Mouse (Mus musculus) ES-Bruce4 (cell line): ENCODE results near the gene Scnn1b.

ENCODE experiments used
- CTCF ChIP-seq: IDR thresholded peaks from one replicate; pipeline ENCODE4 v1.8.1; 2011; ENCODE audit warnings: low read depth, low read length
- EP300 ChIP-seq: IDR thresholded peaks from 2 replicates; pipeline ENCODE4 v1.6.1; 2011; ENCODE audit warnings: low read depth, low read length; ENCODE audit not compliant: insufficient read depth
- POLR2A ChIP-seq: IDR thresholded peaks from one replicate; pipeline ENCODE4 v1.8.1; 2011; ENCODE audit warnings: low read length; ENCODE audit not compliant: insufficient read depth

DNA sequence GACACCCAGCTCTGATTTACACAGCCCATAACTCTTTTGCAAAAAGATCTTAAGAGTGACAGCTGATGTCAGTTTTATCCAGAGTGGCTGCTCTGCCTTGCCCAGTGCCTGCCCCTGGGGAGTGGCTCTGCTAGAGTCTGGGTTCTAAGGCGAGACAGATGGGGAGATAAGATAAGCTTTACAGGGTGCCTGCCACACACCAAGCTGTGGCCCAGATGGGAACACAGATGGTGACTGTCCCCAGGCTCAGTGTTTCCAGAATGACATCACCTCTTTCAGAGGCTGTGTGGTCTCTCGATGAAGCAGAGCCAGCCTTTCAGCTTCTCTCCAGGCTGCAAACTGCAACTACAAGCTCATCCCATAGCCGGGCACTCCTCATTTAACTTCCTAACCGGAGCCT lies 74.9 kb downstream of the Scnn1b start:
- no peak for TF ChIP-seq POLR2A
- no peak for TF ChIP-seq CTCF
- TF ChIP-seq EP300, result no peak
